Mouse (Mus musculus): Measurements from ENCODE around the gene Umps. TPM values are rescaled to one million over a fixed set of nuclear protein-coding genes. Genes with fewer than 3 reads are reported as not detected.

The Umps gene
- polyA plus RNA-seq, 1 experiment from 2014 or later: 66.3 TPM

DNA sequence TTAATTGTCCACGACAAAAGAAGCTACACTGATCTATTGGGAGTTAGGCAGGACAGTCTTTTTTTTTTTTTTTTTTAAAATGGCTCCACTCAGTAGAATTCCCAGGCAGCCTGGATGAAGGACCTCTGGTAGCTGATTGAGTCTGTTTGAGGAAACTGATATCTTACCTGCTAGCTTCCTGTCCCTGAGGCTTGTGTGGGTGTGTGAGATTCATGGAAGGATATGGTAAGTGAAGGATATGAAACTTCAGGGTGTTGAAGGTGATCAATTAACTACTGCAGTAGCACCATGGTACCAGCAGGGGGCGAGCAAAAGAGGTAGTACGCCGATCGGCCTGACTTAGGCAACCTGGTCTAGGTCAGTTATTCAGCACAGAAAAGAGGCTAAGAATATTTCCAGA lies 29.2 kb upstream of the Umps start:
- WGBS: 11% methylated on average over 5 of the region's 5 CpGs
- Histone ChIP-seq H3K27me3 (ENCODE audit: insufficient read depth, low read length) (no peaks in the 10 kb centered on the region), H3K4me3 (ENCODE audit: low read length) (no peak overlapping the region), H3K9me3 (ENCODE audit: low read length) (no peaks in the 10 kb centered on the region), H3K4me2 (replicated peaks; ENCODE audit: low read depth, low read length) (no peak overlapping the region), H3K27ac (ENCODE audit: low read length) (no peak overlapping the region), H3K4me1 (ENCODE audit: insufficient read depth, low read length) (no peaks in the 10 kb centered on the region), H3K9ac (replicated peaks; ENCODE audit: low read length) (no peak overlapping the region), H3K36me3 (ENCODE audit: insufficient read depth, low read length) (no peaks in the 10 kb centered on the region)
- ATAC-seq (ENCODE audit: low FRiP score, low TSS enrichment): no peak

DNA sequence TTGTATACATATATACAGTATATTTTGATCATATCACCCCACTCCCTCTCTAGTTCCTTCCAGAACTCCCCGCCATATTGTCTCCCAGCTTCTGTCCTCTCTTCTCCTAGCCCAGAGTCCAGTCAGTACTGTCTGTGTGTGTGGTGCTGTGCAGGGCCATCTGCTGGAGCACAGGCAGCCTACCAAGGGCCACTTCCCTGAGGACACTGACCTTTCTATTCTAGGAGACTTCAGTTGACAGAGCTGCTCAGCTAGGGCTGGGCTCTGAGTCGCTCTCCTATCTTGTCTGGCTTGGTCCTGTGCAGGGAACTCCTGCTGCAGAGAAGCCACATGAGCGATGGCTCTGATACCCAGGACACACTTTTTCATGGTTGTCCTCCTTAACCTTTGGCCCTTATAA lies 28.7 kb upstream of the Umps start:
- no peak overlapping the region for H3K4me3 ChIP-seq (ENCODE audit: low read length)
- H3K9me3 ChIP-seq (ENCODE audit: low read length): no peaks in the 10 kb centered on the region
- no peak overlapping the region for H3K9ac ChIP-seq (replicated peaks; ENCODE audit: low read length)
- 70% methylated on average over 3 of the region's 3 CpGs for WGBS
- no peaks in the 10 kb centered on the region for H3K36me3 ChIP-seq (ENCODE audit: insufficient read depth, low read length)
- no peaks in the 10 kb centered on the region for H3K27me3 ChIP-seq (ENCODE audit: insufficient read depth, low read length)
- H3K27ac ChIP-seq (ENCODE audit: low read length): no peak overlapping the region
- no peak for ATAC-seq (ENCODE audit: low FRiP score, low TSS enrichment)
- no peak overlapping the region for H3K4me2 ChIP-seq (replicated peaks; ENCODE audit: low read depth, low read length)
- H3K4me1 ChIP-seq (ENCODE audit: insufficient read depth, low read length): no peaks in the 10 kb centered on the region

DNA sequence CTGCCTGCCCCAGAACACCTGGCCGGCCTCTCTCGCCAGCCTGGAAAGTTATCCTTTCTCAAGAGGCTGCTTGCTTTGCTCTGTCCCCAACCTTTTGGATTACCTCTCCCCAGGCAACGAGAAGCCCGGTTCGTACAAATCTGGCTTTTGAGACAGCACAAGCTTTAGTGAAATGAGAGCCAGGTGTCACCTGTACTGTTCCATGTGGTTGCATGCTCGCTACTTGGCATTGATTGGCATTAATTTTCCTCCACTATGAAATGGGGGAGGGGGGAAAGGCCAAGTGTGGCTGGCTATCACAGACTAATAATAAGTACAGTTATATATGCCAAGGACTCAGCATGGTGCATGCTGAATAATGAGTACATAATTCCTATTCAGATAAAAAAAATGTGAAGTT lies 27.5 kb upstream of the Umps start:
- no peaks in the 10 kb centered on the region for H3K4me1 ChIP-seq (ENCODE audit: insufficient read depth, low read length)
- no peak for ATAC-seq (ENCODE audit: low FRiP score, low TSS enrichment)
- H3K36me3 ChIP-seq (ENCODE audit: insufficient read depth, low read length): no peaks in the 10 kb centered on the region
- no peak overlapping the region for H3K4me2 ChIP-seq (replicated peaks; ENCODE audit: low read depth, low read length)
- no peak overlapping the region for H3K27ac ChIP-seq (ENCODE audit: low read length)
- H3K4me3 ChIP-seq (ENCODE audit: low read length): no peak overlapping the region
- WGBS: 90% methylated on average over 6 of the region's 6 CpGs
- no peaks in the 10 kb centered on the region for H3K9me3 ChIP-seq (ENCODE audit: low read length)
- H3K27me3 ChIP-seq (ENCODE audit: insufficient read depth, low read length): no peaks in the 10 kb centered on the region
- H3K9ac ChIP-seq (replicated peaks; ENCODE audit: low read length): no peak overlapping the region

DNA sequence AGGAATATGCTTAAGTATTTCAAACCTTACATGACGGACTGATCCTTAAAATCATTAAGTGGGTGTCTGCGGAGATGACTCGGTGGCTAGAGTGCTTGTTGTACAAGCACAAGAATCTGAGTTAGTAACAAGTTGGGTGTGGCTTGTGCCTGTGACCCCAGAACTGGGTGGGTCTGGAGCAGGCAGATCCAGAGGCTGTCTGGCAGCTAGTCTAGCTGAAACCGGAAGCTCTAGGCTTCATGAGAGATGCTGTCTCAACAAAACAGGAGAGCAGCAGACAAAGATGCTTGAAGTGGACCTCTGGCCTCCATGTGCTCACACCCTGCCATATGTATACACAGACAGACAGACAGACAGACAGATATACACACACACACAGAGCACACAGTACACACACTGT lies 23.9 kb upstream of the Umps start:
- no peak for ATAC-seq (ENCODE audit: low FRiP score, low TSS enrichment)

DNA sequence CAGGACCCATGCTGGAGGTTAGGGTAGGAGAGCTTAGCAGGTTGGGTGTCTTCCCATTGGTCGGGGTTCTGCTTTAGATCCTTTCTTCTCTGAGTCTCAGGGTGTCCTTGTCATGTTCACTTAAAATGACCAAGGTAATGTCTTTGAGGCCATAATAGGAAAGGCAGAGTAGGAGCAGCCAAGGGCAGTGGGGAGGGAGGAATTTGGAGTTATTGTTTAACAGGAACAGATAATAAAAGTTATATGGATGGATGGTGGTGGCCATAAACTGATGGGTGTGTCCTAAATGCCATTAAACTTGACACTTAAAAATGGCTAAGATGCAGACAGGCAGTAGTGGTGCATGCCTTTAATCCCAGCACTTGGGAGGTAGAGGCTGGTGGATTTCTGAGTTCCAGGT lies 22.3 kb upstream of the Umps start:
- H3K36me3 ChIP-seq (ENCODE audit: insufficient read depth, low read length): no peaks in the 10 kb centered on the region
- H3K4me3 ChIP-seq (ENCODE audit: low read length): no peak overlapping the region
- peak overlapping the region; percentile 68; the same call in 1 of the 2 replicates for H3K27ac ChIP-seq (ENCODE audit: low read length)
- H3K9me3 ChIP-seq (ENCODE audit: low read length): no peaks in the 10 kb centered on the region
- no peak overlapping the region for H3K4me2 ChIP-seq (replicated peaks; ENCODE audit: low read depth, low read length)
- H3K9ac ChIP-seq (replicated peaks; ENCODE audit: low read length): no peak overlapping the region
- peaks cover 5% of the 10 kb centered on the region for H3K4me1 ChIP-seq (ENCODE audit: insufficient read depth, low read length)
- peak; percentile 29; the same call in 1 of the 2 replicates for ATAC-seq (ENCODE audit: low FRiP score, low TSS enrichment)
- WGBS: 82% methylated on average over 1 of the region's 1 CpGs
- no peaks in the 10 kb centered on the region for H3K27me3 ChIP-seq (ENCODE audit: insufficient read depth, low read length)

More for the DNA sequence above, 23.9 kb upstream of the Umps start:
- no peaks in the 10 kb centered on the region for H3K36me3 ChIP-seq (ENCODE audit: insufficient read depth, low read length)
- WGBS: 77% methylated on average over 4 of the region's 4 CpGs
- H3K4me3 ChIP-seq (ENCODE audit: low read length): no peak overlapping the region
- H3K9ac ChIP-seq (replicated peaks; ENCODE audit: low read length): no peak overlapping the region
- H3K27me3 ChIP-seq (ENCODE audit: insufficient read depth, low read length): no peaks in the 10 kb centered on the region
- no peak overlapping the region for H3K4me2 ChIP-seq (replicated peaks; ENCODE audit: low read depth, low read length)
- no peaks in the 10 kb centered on the region for H3K9me3 ChIP-seq (ENCODE audit: low read length)
- peaks cover 5% of the 10 kb centered on the region for H3K4me1 ChIP-seq (ENCODE audit: insufficient read depth, low read length)
- H3K27ac ChIP-seq (ENCODE audit: low read length): no peak overlapping the region

DNA sequence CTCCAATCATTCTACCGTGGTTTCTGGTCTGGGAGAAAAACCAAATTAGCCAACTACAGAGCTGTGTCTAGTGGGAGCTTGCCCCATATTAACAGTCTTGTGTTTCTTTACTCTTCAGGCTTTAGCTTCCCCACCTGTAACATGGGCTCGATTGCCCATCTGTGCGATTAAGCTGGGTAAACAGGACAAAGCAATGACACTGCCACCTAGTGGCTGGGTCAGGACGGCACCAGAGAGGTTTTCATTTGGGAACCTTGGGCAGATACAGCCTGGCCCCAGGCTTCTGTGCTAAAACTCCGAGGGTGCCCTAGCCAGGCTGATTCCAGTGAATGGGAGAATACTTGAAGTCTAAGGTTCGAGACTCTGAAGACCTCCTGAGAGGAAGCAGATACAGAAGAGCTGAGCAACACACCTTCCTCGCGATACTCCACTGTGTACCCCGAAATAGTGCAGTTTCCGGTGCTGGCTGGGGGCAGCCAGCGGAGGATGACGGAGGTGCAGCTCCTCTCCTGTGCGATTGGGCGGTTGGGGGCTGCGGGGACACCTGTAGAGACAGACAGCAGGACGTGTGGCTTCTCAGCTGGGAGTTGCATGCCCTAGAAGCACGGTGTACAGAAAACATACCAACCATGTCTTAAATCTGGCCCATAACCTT lies 21.6 kb upstream of the Umps start:
- no peak overlapping the region for H3K4me2 ChIP-seq (replicated peaks; ENCODE audit: low read depth, low read length)
- 61% methylated on average over 17 of the region's 17 CpGs for WGBS
- H3K27ac ChIP-seq (ENCODE audit: low read length): peak overlapping the region; percentile 68; the same call in 1 of the 2 replicates

DNA sequence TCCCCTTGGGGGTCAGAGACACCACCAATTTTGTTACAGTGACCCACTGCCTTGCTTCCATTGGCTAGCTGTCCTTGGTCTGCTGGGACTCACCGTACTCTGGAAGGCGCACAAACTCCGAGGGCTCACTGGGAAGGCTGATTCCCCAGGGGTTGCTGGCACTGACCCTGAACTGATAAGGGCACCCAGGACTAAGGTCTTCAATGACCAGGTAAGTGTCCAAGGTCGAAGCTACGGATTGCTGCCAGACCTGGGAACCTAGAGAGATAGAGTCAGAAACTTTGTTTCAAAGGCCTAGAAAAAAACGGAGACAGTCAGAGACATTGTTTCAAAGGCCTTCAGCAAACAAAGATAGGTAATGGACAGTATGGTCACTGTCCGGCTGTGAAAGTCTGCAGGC lies 20.2 kb upstream of the Umps start:
- Histone ChIP-seq H3K4me1 (ENCODE audit: insufficient read depth, low read length) (peaks cover 5% of the 10 kb centered on the region), H3K4me3 (ENCODE audit: low read length) (no peak overlapping the region), H3K9me3 (ENCODE audit: low read length) (no peaks in the 10 kb centered on the region), H3K36me3 (ENCODE audit: insufficient read depth, low read length) (no peaks in the 10 kb centered on the region), H3K9ac (replicated peaks; ENCODE audit: low read length) (no peak overlapping the region), H3K27me3 (ENCODE audit: insufficient read depth, low read length) (no peaks in the 10 kb centered on the region), H3K27ac (ENCODE audit: low read length) (no peak overlapping the region), H3K4me2 (replicated peaks; ENCODE audit: low read depth, low read length) (no peak overlapping the region)
- ATAC-seq (ENCODE audit: low FRiP score, low TSS enrichment): no peak
- WGBS: 83% methylated on average over 7 of the region's 7 CpGs

More for the DNA sequence above, 21.6 kb upstream of the Umps start:
- Histone ChIP-seq H3K4me3 (ENCODE audit: low read length) (no peak overlapping the region), H3K4me1 (ENCODE audit: insufficient read depth, low read length) (peaks cover 5% of the 10 kb centered on the region), H3K27me3 (ENCODE audit: insufficient read depth, low read length) (no peaks in the 10 kb centered on the region), H3K36me3 (ENCODE audit: insufficient read depth, low read length) (no peaks in the 10 kb centered on the region), H3K9me3 (ENCODE audit: low read length) (no peaks in the 10 kb centered on the region), H3K9ac (replicated peaks; ENCODE audit: low read length) (no peak overlapping the region)
- 0 out of 2 replicates have a peak, but pooled peaks have one; percentile 20 for ATAC-seq (ENCODE audit: low FRiP score, low TSS enrichment)

DNA sequence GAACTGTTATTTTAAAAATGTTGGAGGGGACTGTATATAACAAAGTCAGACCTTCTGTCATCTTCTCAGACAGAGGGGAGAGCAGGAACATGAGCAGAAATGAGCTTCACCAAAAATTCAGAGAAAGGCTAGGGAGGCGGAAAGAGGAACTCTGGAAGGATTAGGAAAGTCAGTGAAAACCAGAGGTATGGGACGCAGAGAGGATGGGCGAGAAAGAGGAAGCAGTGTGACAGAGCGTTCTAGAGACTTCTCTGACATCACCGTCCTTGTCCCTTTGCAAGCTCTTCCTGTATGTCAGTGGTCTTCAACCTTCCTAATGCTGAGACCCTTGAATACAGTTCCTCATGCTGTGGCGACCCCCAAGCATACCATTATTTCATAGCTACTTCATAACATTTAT lies 18.5 kb upstream of the Umps start:
- no peak overlapping the region for H3K4me3 ChIP-seq (ENCODE audit: low read length)
- 90% methylated on average over 6 of the region's 6 CpGs for WGBS
- H3K4me1 ChIP-seq (ENCODE audit: insufficient read depth, low read length): peaks cover 5% of the 10 kb centered on the region
- no peak for ATAC-seq (ENCODE audit: low FRiP score, low TSS enrichment)
- H3K27ac ChIP-seq (ENCODE audit: low read length): no peak overlapping the region
- H3K4me2 ChIP-seq (replicated peaks; ENCODE audit: low read depth, low read length): no peak overlapping the region
- H3K9ac ChIP-seq (replicated peaks; ENCODE audit: low read length): no peak overlapping the region
- no peaks in the 10 kb centered on the region for H3K9me3 ChIP-seq (ENCODE audit: low read length)
- H3K36me3 ChIP-seq (ENCODE audit: insufficient read depth, low read length): no peaks in the 10 kb centered on the region
- H3K27me3 ChIP-seq (ENCODE audit: insufficient read depth, low read length): no peaks in the 10 kb centered on the region

DNA sequence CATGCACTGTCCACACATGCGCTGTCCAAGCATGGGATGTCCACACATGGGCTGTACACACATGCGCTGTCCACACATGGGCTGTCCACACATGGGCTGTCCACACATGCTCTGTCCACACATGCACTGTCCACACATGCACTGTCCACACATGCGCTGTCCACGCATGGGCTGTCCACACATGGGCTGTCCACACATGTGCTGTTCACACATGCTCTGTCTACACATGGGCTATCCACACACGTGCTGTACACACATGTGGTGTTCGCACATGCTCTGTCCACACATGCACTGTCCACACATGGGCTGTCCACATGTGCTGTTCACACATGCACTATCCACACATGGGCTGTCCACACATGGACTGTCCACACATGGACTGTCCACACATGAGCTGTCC lies 16.9 kb upstream of the Umps start:
- Histone ChIP-seq H3K4me1 (ENCODE audit: insufficient read depth, low read length) (peaks cover 2% of the 10 kb centered on the region), H3K9ac (replicated peaks; ENCODE audit: low read length) (no peak overlapping the region), H3K36me3 (ENCODE audit: insufficient read depth, low read length) (no peaks in the 10 kb centered on the region), H3K4me3 (ENCODE audit: low read length) (no peak overlapping the region), H3K9me3 (ENCODE audit: low read length) (no peaks in the 10 kb centered on the region), H3K27me3 (ENCODE audit: insufficient read depth, low read length) (no peaks in the 10 kb centered on the region), H3K27ac (ENCODE audit: low read length) (no peak overlapping the region), H3K4me2 (replicated peaks; ENCODE audit: low read depth, low read length) (no peak overlapping the region)
- 98% methylated on average over 6 of the region's 6 CpGs for WGBS
- no peak for ATAC-seq (ENCODE audit: low FRiP score, low TSS enrichment)

DNA sequence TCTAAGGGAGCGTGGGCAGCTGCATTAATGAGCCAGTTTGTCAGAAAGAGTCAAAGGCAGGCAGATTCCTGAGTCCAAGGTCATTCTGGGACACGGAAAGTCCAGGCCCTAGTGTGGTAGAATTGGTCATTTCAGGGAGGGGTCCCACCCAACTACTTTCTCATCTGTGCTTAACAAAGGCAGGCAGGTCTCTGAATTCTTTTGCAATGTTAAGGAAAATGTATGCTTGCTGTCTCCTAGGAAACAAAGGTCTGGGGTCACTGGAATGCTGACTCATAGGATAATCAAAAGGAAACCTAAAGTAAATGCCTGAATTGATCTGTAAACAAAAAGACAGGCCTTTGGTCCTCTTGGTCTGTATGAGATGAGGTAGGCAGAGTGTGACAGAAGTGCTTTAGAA lies 13.0 kb upstream of the Umps start:
- no peak overlapping the region for H3K4me3 ChIP-seq (ENCODE audit: low read length)
- H3K27ac ChIP-seq (ENCODE audit: low read length): no peak overlapping the region
- 83% methylated on average over 2 of the region's 2 CpGs for WGBS
- H3K9ac ChIP-seq (replicated peaks; ENCODE audit: low read length): no peak overlapping the region
- no peaks in the 10 kb centered on the region for H3K36me3 ChIP-seq (ENCODE audit: insufficient read depth, low read length)
- no peaks in the 10 kb centered on the region for H3K4me1 ChIP-seq (ENCODE audit: insufficient read depth, low read length)
- no peak for ATAC-seq (ENCODE audit: low FRiP score, low TSS enrichment)
- no peaks in the 10 kb centered on the region for H3K27me3 ChIP-seq (ENCODE audit: insufficient read depth, low read length)
- no peak overlapping the region for H3K4me2 ChIP-seq (replicated peaks; ENCODE audit: low read depth, low read length)
- H3K9me3 ChIP-seq (ENCODE audit: low read length): no peaks in the 10 kb centered on the region

All from kidney, embryonic 16.5 days (tissue).